Mouse (Mus musculus) lung, postnatal 10 days (tissue): ENCODE measurements around the gene BC003965.

Source experiments
- DNase-seq: peaks from one replicate; pipeline ENCODE4 v3.0.0; 2021

BC003965 gene

GRCm38 (mm10) chr17:25184129-25184691 is at the start of gene BC003965:
Gene BC003965 (plus strand): TSS chr17:25184554.
- peak; percentile 98 for DNase-seq

GRCm38 (mm10) chr17:25135622-25136021 is 48.7 kb upstream of the BC003965 start:
- no peak for DNase-seq

- DNase-seq, result no peak
These were observed 45.6 kb upstream of the BC003965 start for GRCm38 (mm10) chr17:25138803-25139202.

GRCm38 (mm10) chr17:25139960-25140359 is 44.4 kb upstream of the BC003965 start:
- DNase-seq, result peak; percentile 41

GRCm38 (mm10) chr17:25162161-25162560 is 22.2 kb upstream of the BC003965 start, which contains the start of gene Ccdc154:
Gene Ccdc154 (plus strand): TSS chr17:25162461.
- DNase-seq, result no peak

- DNase-seq, result no peak
These were observed 21.0 kb upstream of the BC003965 start for GRCm38 (mm10) chr17:25163387-25163786.

GRCm38 (mm10) chr17:25164770-25165169 is 19.6 kb upstream of the BC003965 start:
- DNase-seq, result no peak

- no peak for DNase-seq
These were observed 18.2 kb upstream of the BC003965 start for GRCm38 (mm10) chr17:25165970-25166671.

GRCm38 (mm10) chr17:25169706-25170105 is 14.6 kb upstream of the BC003965 start:
- DNase-seq, result no peak

GRCm38 (mm10) chr17:25172558-25172957 is 11.8 kb upstream of the BC003965 start:
- DNase-seq, result peak; percentile 29

- peak; percentile 51 for DNase-seq
These were observed 8.9 kb upstream of the BC003965 start, which contains the start of gene Gm38655 for GRCm38 (mm10) chr17:25175411-25175810. Gene Gm38655 (minus strand): TSS chr17:25175471.

GRCm38 (mm10) chr17:25183232-25183631 is 1.1 kb upstream of the BC003965 start:
- no peak for DNase-seq

- DNase-seq, result no peak
These were observed 607 bp downstream of the BC003965 start for GRCm38 (mm10) chr17:25184961-25185360.

- no peak for DNase-seq
These were observed 3.4 kb downstream of the BC003965 start for GRCm38 (mm10) chr17:25187784-25188149.

- peak; percentile 82 for DNase-seq
These were observed 4.0 kb downstream of the BC003965 start, which contains the start of gene Unkl for GRCm38 (mm10) chr17:25188150-25189031. Gene Unkl (plus strand): TSS chr17:25188397.

- no peak for DNase-seq
These were observed 4.7 kb downstream of the BC003965 start for GRCm38 (mm10) chr17:25189091-25189490.

- no peak for DNase-seq
These were observed 18.0 kb downstream of the BC003965 start for GRCm38 (mm10) chr17:25202401-25202800.

- peak; percentile 60 for DNase-seq
These were observed 25.7 kb downstream of the BC003965 start for GRCm38 (mm10) chr17:25210006-25210405.

- peak; percentile 62 for DNase-seq
These were observed 26.5 kb downstream of the BC003965 start for GRCm38 (mm10) chr17:25210680-25211466.

- no peak for DNase-seq
These were observed 27.4 kb downstream of the BC003965 start for GRCm38 (mm10) chr17:25211705-25212104.

- DNase-seq, result no peak
These were observed 31.1 kb downstream of the BC003965 start for GRCm38 (mm10) chr17:25215431-25215830.

- DNase-seq, result no peak
These were observed 34.6 kb downstream of the BC003965 start for GRCm38 (mm10) chr17:25218967-25219366.
